Mouse (Mus musculus) activated CD4-positive, CD25-positive, alpha-beta regulatory T cell, adult 9 weeks (primary cell): ENCODE data around the gene Gm21863. TPM values are rescaled to one million over a fixed set of nuclear protein-coding genes. Genes with fewer than 3 reads are reported as not detected.

Experiments
- polyA plus RNA-seq: library from polyadenylated mRNA; unstranded; fragments of 100-300 nt; shearing (Covaris generic); gene quantifications from one replicate; pipeline ENCODE4 v1.2.1, GENCODE M21; 2017

Gm21863 gene
- polyA plus RNA-seq = not detected

DNA sequence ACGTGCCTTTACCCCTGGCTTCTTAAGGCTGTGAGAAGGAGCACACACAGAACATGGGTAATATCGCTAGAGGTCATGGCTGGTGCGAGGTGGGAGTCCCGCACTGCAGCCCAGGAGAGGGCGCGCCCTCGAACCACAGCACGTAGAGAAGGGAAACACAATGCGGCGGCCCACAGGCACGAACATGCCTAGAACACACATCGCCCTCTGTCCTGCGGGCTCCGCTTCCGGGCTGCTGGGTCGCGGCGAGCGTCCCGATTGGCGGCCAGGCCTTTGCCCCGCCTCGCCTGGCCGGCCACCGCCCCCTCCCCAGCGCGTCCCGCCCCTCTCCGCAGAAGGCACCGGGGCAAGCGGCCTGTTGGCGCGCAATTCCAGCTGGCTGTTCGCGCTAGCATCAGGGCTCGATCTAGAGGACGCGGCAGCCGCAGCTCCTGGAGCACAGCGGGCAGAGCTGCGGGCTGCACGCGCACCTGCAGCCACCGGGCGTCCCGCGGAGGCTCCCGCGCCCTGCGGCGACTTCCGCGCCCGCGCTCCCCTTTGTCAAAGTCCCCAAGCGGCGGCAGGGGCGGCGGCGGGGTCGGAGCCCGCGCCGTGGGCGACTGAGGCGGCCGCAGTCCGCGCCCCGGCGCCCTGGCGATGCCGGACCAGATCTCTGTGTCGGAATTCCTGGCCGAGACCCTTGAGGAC lies at the start of gene Gm21863:
Gene Gm21863 (plus strand): TSS at position 637 of the 687 bp plus-strand sequence.

